Mouse (Mus musculus) spleen, postnatal 36 days (tissue): ENCODE results near the gene Ect2.

Experiments used
- DNase-seq, 2 experiments: peaks; one replicate each; pipeline ENCODE4 v3.0.0; 2022; ENCODE audit warnings: low spot score in 2 of 2, mixed read lengths in 1 of 2

The Ect2 gene

DNA sequence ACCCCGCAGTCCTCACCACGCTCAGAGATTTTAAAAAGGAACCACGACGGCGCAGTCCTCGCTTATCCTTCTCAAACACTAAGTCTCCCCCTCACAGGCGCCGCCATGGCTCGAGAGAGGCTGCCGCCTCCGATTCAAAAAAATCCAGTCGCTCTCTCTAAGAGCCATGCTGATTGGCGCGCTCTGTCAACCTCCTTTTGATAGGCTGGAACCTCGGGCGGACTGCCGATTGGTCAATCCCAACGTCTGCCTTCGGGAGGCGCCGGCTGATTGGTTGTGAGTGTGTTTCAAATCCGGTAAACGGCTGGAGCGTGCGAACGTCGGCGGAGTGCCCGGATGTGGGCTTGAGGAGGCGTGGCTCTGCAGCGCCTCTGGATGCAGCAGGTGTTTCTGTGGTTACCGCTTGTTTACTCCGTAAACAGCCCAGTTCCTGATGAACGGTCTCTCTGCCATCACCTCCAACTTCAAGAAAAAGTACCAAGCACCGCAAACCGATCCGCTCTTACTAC, at the start of gene Ect2:
Gene Ect2, minus strand, starts transcription at position 178 of the 509 bp plus-strand sequence.
- peak; percentile 97 to 98 for DNase-seq

DNA sequence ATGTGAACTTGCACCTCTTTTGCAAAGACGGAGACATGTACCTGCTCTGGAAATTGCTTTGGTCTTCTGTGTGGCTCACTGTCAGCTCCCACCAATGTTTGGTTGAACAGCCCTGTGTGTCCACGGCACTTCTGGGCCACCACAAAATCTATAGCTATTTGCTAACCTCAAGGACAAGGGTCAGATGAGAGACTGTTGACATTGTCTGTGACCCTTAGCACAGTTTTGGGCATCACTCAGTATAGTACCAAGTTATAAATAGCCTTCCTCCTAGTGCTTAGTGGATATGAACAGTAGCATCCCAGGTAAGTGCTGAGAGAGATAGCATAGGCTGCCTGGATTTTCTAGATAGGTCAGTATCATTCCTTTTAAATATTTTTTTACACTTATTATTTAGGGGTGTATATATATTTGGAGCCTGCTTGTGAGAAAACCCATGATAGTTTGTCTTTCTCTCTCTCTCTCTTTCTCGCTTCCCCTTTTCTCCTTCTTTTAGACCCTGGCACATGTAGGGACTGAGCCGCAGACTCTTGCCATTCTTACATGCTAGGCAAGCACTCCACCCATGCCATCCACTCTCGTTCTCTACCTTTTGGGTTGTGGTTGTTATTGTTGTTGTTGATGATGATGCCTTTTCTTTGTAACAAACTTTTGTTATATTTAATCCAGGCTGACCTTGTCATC, 48.2 kb upstream of the Ect2 start:
- DNase-seq = no peak

DNA sequence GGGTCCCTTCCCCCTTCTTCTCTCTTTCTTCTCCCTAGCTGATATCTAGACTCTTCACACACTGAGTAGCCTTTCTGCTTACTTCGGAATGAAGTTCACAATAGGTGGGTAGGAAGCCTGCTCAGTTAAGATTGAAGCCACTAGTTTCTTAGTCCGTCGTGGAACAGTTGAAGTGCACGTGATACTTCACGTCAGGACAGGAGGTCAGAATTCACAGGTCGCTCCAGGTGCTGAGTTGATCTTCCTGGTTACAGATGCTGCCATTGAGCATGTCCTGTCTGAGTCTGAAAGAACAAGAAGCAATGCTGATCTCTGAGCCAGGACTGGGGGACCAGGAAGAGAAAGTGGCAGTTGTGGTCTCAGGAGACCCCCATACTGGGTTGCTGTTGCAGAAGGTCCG, 45.4 kb upstream of the Ect2 start:
- no peak for DNase-seq

DNA sequence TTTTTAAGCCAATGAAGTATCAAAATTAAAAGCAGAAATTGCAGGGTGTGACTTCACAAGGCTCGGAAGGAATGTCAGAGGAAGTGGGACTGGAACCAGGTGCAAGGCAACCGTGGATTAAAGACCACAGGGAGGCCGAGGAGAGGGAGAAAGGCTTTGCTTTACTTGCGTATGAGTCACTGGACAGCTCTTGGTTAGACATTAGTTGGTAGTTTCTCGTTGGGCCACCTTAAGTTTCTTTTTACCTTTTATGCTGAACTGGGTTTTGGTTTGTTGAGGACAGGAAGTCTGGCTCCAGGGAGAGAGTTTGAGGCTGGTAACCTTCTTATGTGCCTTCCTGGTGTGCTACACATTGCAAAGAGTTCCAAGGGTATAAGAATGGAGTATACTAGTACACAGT, 44.1 kb upstream of the Ect2 start:
- DNase-seq = no peak

DNA sequence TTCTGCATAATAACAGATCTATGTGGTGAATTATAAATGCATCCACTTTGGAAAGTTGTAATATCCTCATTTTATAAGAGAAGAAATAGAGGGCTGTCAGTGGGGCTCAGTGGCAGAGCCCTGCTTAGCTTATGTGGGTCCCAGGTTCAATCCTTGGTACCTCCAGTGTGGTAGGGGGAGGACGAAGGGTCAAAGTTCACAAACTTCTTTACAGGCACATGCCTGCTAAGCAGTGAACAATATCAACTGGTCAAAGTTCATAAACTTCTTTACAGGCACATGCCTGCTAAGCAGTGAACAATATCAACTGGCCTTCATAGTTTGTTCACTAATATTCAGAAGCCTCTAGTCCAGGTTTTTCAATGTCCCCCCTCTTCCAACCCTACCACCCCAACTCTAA, 42.9 kb upstream of the Ect2 start:
- DNase-seq = no peak

DNA sequence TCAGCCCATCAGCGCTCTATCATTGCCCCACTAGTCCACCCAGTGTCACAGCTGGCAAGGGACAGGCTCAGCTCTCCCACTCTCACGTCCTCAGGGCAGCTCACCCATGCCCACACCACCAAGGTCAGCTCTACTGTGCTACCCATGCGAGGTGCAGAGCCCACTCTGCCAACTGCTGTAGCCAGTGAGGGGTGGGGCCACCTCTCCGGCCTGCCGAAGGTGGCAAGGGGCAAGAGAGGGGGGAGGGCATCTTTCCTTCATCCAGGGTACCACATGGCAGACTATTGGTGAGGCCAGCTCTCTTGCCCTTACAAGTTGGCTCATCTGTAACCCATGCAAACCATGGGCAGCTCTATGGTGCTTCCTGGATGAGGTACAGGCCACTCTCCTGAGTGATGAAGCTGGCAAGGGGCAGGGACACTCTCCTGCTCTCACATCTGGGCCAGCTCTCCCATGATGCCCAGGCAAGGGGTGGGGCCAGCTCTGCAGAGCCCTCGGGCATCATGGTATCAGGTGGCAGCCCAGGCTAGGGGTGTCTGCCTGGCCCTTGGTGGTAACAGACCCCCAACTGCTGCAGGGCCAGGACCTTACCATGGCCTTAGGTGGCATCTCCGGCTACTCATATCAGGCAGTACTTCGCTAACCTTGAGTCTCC, 42.0 kb upstream of the Ect2 start:
- DNase-seq = no peak

DNA sequence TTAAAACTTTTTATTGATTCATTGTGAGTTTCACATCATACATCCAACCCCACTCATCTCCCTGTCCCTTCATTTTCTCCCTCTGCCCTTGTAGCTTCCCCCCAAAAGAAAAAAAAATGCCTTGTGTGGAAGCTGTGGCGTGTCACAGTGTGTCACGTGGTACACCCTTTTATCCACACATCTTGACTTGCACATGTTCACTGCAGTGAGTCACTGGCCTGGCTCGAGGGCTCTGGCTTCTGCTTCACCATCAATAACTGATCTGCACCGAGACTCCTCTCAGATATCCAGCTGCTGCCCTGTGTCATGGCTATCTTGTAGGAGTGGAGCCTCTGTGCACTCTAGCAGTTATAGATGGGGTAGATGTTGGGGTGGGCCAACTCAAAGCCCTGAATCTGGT, 41.5 kb upstream of the Ect2 start:
- DNase-seq = no peak

DNA sequence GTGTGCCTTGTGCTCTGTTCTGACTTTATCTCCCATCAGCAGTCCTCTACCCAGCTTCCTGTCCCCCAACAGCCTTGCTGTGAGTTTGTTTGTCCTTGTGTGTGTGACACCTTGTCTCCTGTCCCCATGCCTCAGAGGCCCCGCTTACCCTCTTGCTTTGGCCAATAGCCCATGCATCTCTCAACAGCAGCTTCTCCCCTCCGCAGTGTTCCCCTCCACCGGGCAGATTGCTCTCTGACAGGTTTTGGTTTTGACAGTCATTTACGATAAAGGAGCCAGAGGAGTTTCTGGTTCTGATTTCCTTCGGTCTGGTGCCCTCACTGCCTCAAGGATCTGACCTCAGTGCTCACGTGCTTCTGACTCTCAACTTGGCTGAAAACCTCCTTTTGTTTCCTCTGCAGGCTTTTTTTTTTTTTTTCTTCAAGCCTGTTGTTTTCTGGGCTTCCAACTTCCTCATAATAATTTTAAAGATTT, 40.2 kb upstream of the Ect2 start:
- peak; percentile 25 to 41 for DNase-seq

DNA sequence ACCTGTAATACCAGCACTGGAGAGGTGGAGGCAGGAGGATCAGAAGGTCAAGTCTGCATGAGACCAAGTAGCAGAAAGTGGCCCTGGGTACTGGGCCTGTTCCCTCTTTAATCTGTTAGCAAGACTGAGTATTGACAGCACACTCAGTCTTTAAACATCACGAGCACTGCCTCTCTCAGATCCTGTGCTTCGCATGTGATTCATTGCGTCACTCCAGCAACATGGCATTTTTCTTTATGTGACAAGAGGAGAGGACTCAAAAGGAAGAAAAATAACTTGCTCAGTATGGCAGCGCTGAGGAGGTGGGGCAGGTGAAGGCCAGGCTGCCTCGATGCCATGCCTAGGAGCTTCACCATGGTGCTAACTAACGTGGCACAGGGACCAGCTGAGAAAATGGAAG, 38.2 kb upstream of the Ect2 start:
- DNase-seq = no peak

DNA sequence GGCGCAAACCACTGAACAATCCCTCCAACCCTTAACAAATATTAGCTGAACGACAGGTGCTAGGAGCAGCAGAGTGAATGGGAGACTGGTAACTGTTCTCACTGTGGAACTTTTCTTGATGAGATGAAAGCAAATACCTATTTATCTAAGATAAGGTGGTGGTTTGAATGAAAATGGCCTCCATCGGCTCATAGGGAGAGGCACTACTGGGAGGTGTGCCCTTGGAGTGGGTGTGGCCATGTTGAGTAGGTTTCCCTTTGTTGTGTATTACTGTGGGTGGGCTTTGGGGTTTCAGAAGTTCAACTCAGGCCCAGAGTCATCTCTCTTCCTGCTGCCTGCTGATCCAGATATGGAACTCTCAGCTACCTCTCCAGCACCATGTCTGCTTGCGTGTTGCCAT, 37.2 kb upstream of the Ect2 start:
- no peak for DNase-seq

DNA sequence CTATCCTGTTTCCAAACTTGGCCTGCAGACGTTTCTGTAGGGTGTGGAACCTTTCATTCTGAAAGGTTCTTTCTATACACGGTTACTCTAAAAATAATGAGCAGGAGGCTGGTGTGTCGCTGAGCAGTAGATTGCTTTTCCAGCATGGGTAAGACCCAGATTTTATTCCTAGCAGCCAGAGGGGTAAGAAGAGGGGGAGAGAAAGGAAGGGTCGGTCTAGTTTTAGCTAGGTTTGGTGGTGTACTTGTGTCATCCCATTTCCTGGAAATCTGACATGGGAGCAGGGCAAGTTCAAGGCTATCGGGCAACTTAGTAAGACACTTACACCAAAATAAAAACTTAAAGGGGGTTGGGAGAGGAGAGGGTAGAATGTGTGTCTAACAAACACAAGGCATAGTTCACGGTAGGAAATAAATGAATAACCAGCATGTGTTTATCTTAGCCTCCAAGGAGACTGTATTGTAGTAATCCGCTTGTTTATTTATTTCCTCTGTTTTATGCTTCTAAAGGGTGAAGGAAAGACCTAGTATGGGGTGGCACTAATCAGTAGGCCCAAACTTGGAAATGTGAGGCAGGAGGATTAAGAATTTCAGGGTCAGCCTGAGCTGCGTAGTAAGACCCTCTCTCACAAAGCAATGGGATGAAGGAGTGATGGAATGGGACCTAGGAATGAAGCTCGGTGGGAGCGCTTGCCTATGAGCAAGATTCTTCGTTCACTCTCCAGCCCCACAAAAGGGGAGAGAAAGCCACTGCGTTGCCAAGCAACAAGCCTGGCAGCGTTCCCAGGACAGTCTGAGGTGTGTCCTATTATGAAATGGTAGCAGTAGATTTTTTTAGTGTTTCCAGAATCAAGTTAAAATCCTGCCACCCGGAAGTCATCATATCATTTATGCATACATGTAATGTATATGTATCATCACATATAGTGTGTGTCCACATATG, 35.9 kb upstream of the Ect2 start:
- no peak for DNase-seq

DNA sequence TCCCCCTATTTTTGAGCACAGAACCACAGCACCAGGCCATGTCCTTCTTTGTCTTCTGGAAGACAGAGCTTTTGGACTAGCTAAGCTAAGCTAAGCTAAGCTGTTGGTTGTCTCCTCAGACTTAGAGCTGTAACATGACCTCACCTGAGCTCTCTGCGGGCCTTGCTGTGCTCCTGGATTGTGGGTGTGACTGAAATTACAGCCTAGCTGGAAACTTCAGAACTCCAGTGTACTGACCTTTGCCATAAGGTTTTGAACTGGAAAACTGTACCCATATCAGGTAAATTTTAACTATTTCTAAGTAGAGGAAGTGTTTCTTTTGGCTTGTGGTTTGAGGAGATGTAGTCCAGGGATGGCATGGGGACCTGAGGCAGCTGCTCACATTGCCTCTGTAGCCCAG, 34.7 kb upstream of the Ect2 start:
- DNase-seq = no peak

DNA sequence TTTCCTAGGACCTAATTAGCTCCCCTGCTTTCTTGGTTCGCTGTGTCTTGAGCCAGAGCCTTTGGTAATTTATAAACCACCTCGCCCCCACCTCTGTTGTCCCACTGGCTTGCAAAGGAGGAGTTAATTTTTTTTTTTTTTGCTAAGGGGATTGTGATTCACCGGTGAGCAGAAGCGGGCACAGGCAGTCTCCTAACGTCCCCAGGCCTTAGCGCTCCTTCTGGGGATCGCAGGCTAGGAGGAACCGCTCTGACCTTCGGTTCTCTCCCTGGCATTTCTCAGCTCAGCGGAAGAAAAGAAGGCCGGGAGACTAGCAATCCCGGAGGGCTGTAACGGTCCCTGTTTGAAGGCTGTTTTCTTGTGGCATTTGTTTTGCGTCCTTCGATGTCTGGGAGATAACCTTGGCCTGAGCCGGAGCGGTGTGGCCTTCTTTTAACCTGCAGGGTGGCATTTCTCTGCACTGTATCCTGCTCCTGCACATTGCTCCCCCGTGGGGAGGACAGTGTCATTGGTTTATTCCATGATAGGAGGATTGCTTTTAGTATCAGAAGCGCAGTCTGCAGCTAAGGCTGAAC, 30.0 kb upstream of the Ect2 start:
- no peak for DNase-seq

DNA sequence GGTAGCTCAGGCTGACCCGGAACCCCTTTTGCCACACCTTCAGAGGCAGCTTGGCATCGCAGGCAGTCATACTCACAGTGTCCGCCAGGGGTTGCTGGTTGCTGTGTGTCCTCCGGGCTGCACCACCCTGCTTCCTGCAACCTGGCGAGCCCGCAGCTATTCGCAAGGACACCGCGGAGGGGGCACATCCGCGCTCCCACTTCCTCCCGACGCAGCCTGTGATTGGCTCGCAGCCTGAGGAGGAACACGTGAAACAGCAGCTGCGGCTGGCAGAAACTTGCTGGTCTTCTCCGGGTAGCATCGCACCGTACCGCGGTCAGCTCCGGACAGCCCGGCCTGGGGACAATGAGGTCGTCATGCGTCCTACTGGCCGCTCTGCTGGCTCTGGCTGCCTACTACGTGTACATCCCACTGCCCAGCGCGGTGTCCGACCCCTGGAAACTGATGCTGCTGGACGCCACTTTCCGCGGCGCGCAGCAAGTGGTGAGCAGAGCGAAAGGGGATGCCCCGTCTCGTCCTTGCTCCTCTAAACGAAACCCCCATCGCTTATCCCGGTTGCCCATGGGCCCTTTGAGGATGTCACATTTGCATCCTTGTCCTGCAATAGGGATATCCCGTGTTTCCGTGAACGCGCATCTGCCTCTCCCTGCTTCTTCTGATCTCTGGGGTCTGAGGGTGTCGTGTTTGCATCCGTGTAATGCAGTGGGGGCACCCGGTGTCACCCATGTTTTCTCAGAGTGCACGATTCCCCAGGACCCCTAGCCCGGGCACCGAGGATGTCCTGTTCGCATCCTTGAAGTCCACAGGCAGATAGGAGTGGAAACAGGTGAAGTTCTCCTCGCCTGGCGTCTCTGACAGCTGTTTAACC, 29.3 kb upstream of the Ect2 start, which contains the start of gene Nceh1:
Gene Nceh1, plus strand, starts transcription at position 233 of the 868 bp plus-strand sequence.
- peak; percentile 93 to 94 for DNase-seq

DNA sequence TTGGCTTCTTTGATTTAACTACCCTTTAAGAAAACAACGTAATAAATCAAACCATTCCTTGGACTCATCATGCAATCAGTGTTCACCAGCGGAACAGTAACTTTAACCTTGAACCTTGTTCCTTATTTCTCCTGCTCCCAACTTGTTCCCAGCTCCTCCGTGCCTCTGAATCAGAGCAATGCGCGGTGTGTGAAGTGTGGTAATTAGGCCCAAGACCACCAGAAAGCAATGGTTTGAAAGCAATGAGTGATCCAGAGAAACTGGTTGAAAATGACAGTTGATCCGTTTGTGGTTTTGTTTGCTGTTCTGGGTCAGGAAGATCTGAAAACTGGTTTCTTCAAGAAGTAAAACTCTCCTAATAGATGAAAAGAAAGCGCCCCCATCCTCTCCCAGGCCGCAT, 26.0 kb upstream of the Ect2 start:
- no peak for DNase-seq

DNA sequence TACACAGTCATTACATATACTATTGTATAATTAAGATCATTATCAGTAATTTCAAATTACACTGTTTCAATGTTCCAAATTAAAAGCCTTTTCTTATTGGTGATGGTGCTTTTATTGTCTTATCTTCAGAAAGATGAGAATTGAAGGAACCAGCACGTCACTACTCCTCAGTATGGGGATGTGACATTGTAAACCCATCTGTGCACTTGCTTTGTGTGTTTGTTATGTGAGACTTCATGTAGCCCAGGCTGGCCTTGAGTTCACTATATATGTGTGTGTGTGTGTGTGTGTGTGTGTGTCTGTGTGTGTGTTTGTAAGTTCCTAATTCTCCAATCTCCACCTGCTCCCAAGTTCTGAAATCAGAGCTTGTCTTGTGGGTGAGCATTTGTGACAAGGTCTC, 16.6 kb upstream of the Ect2 start:
- no peak for DNase-seq

DNA sequence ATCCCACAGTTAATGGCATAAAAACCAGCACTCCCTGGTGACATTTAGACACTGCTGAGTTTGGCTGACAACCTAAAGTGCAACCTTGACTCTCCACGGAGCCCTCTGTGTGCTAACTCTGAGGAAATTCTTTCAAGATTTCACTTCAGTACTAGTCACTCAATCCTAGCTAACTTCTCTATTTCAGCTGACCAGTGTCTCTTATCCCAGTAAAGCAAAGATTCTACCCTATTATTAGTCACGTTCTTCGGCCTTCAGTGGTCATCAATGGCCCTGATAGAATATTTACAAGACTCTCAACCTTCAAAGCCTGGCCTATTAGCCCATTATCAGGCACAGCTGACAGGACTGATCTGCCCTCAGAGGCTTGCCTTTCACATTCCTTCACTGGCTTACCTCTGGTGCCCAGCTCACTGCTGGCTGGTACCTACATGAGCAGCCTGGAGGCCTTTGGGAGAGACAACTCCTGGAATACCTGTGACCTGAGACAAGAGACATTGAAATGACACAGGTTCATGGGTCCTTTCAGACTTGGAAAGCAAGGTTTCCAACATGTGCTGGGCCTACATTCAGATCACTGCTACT, 11.9 kb upstream of the Ect2 start:
- no peak for DNase-seq

DNA sequence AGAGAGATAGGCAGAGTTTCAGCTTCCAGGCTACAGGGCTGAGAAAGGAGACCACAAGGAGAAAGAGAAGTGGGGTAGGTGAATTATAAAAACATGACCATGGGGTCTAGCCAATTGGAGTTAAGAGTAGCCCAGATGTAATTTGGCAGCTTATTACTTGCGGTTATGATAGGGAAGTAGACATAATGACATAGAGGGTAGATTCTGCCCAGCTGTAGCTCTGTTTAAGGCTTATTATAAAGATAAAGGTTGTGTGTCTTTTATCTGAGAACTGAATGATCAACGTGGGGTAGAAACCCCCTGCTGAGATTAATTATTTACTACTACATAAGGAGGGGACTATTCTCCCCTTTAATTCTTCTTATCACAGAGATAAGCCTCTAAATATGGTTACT, 8.7 kb upstream of the Ect2 start:
- DNase-seq = no peak

DNA sequence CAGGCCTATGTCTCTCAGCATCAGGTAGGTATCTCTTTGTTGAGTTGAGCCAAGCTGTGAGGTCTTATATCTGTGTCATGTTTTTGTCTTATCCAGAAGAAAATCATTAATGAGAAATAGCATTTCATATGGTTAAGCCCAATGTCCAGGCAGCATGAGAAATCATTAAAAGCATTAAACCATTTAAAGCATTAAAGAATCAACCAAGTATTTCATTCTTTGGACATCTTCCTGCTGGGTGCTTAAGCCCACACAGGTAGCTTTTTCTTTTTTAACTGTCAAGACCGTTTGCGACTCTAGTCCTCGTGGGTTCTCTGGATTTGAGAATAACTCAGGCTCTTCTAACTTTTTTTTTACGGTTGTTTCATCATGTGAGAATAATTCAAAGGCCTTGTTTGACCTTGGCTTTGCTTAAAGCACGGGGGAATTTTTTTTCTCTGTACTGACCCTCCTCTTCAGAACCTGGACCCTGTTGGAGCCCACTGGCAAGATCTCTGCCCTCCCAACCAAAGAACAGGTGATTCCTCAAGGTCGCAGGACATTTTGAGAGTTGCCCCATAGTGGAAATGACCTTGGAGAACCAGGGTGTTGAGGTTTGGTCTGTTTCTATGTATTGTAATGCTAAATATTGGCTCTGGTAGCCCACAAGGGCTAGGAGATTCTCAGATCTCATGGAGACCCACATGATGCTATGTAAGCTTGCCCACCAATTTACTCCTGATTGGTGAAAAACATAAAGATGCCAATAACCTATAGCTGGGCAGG, 8.1 kb upstream of the Ect2 start:
- no peak for DNase-seq

DNA sequence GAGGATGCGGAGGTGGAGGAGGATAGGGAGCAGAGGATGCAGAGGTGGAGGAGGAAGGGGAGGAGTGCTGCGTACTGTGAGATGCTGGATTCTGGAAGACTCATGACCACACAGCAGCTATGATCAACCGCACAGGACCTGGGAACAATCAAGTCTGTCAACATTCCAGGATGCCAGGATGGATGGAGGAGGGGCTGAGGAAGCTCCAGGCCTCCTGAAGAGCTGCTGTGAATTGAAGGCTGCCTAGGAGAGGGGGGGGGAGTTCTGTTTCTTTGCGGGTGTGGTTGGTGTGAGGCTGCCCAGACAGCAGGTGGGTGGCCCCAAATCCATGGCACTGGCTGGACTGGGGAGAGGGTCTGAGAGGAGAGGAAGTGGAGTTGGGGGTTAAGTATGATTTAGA, 5.2 kb upstream of the Ect2 start:
- DNase-seq = no peak
